Mouse (Mus musculus) testis, adult 2 months (tissue): ENCODE data around the gene Cdk2ap2.

Source experiments
- CTCF ChIP-seq: fragments of 200-500 bp; IDR thresholded peaks from 2 replicates; pipeline ENCODE4 v1.5.1; 2012; ENCODE audit warnings: low read depth, mild to moderate bottlenecking, inconsistent platforms, low read length, moderate library complexity; ENCODE audit not compliant: control insufficient read depth, insufficient read depth, insufficient replicate concordance
- POLR2A ChIP-seq: fragments of 200-500 bp; IDR thresholded peaks from 2 replicates; pipeline ENCODE4 v1.6.1; 2012; ENCODE audit warnings: low read depth, mild to moderate bottlenecking, inconsistent platforms, low read length, moderate library complexity; ENCODE audit not compliant: control insufficient read depth

GRCm38 (mm10) chr19:4071406-4071805 is 25.6 kb upstream of the Cdk2ap2 start:
- TF ChIP-seq CTCF = no peak
- TF ChIP-seq POLR2A = no peak
